Mouse (Mus musculus): ENCODE measurements around the gene Ccl17. TPM values are rescaled to one million over a fixed set of nuclear protein-coding genes. Genes with fewer than 3 reads are reported as not detected.
"Not testable (repeated sequence)": the region's sequence is repeated elsewhere in the genome, so short reads cannot be mapped to it uniquely, and the experiment has no call there.

The Ccl17 gene
- polyA plus RNA-seq, 1 experiment: 2.2 TPM

DNA sequence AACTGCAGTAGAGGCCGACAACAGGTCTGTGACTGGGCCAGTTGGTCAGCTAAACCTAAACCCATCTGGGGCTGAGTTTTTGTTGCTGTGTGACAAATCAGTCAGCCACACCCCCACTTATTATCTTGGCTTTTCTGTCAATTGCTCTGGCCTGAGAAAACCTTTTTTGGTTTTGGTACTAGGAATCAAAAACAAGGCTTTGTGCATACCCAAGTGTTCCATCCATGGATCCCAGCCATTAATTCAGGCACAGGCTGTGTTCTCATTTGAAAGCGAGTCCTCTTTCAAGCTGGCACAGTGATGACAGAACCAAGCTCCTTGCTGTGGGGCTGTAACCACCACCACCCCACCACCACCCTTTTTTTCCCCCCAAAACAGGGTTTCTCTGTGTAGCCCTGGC lies 11.1 kb downstream of the Ccl17 start:
- DNase-seq (ENCODE audit: extremely low spot score in 1 of 2, low spot score in 1 of 2): no peak

- DNase-seq (ENCODE audit: extremely low spot score in 1 of 2, low spot score in 1 of 2): peak in 1 of 2 experiments; percentile 74
These were observed 12.6 kb downstream of the Ccl17 start for GRCm38 (mm10) chr8:94822637-94823560.

GRCm38 (mm10) chr8:94825170-94825569 lies 14.9 kb downstream of the Ccl17 start:
- no peak for DNase-seq (ENCODE audit: extremely low spot score in 1 of 2, low spot score in 1 of 2)

DNA sequence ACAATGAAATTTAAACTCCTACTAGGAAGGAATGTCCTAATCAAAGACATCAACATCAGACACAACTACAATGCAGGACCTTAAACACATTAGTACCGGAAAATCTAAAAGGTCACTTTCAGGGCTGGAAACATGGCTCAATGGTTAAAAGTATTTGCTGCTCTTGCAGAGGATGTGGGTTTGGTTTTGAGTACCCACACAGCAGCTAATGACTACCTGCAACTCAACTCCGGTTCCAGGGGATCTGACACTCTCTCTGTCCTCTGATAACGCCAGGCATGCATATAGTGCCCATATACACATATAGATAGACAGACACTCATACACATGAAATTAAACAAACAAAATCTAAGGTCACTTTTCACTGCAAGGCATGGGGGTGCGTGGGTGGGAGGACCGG lies 16.0 kb downstream of the Ccl17 start:
- no peak for DNase-seq (ENCODE audit: extremely low spot score in 1 of 2, low spot score in 1 of 2)

- DNase-seq (ENCODE audit: extremely low spot score in 1 of 2, low spot score in 1 of 2): no peak
These were observed 18.0 kb downstream of the Ccl17 start for GRCm38 (mm10) chr8:94828284-94828683.

- not testable (repeated sequence) for DNase-seq (ENCODE audit: extremely low spot score in 1 of 2, low spot score in 1 of 2)
These were observed 23.7 kb downstream of the Ccl17 start for GRCm38 (mm10) chr8:94833901-94834405.

DNA sequence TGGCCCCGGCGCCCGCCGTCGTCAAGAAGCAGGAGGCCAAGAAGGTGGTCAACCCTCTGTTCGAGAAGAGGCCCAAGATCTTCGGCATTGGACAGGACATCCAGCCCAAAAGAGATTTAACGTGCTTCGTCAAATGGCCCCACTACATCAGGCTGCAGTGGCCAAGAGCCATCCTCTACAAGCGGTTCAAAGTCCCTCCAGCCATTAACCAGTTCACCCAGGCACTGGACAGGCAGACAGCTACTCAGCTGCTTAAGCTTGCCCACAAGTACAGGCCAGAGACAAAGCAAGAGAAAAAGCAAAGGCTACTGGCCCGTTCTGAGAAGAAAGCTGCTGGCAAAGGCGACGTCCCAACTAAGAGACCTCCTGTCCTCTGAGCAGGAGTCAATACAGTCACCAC lies 25.5 kb downstream of the Ccl17 start:
- DNase-seq (ENCODE audit: extremely low spot score in 1 of 2, low spot score in 1 of 2): not testable (repeated sequence)

GRCm38 (mm10) chr8:94836456-94837240 lies 26.4 kb downstream of the Ccl17 start:
- no peak for DNase-seq (ENCODE audit: extremely low spot score in 1 of 2, low spot score in 1 of 2)

DNA sequence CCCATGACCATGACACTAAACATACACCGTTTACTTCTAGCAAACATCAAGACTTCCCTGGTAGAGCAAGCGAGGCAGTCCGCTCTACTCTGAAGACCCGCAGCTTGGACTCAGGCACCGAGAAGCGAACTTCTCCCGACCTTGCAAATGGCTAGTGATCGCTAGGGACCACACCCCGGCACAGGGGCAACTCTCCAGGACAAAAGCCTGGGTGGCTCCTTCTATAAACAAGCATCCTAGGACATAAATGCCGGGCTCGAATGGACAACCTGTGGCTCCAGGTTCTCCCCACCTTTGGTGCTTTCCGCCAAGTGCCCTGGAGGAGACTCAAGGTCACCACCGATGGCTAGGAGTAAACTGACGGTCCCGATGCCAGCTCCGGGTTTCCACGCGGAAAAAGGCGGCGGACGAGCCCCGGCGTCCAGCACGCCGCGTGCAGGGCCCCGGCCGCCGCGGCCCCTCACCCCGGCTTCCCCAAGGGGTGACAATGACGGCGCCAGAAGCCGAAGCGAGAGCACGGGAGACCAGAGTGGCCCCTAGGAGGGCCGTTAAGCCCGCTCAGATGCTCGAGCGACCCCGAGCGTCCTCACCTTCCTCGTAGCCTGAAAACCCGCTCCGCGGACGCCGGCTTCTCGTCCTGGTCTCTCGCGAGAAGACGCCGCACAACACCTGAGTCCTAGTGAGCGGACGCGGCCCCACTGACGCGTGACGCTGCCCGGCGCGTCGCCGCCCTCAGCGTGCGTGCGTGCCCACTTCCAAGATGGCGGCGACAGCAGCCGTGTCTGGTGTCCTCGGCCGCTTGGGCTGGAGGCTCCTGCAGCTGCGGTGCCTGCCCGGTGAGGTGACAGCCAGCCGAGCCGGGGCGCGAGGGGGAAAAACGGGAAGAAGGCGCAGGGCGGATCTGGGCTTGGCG lies 27.7 kb downstream of the Ccl17 start, which contains the start of the genes Coq9 and Ciapin1:
Gene Coq9 (plus strand): TSS at position 660 of the 913 bp plus-strand sequence.
Gene Ciapin1 (minus strand): TSS at position 697 of the 913 bp plus-strand sequence.
- DNase-seq (ENCODE audit: extremely low spot score in 1 of 2, low spot score in 1 of 2): peak; percentile 90 to 94

GRCm38 (mm10) chr8:94838600-94838999 lies 28.3 kb downstream of the Ccl17 start:
- peak; percentile 44 to 78 for DNase-seq (ENCODE audit: extremely low spot score in 1 of 2, low spot score in 1 of 2)

DNA sequence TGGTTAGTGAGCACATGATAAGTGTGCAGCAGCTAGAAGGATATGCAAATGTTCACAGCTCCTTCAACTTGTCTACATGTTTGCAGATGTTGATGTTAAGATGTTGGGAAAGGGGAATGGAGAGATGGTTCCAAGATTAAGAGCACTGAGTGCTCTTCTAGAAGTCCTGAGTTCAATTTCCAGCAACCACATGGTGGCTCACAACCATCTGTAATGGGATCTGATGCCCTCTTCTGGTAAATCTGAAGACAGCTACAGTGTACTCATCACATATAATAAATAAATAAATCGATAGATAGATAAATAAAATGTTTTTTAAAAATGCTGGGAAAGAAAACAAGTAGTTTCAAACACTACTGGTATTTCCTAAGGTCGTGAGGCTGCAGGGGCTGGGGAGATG lies 30.9 kb downstream of the Ccl17 start:
- DNase-seq (ENCODE audit: extremely low spot score in 1 of 2, low spot score in 1 of 2): no peak

GRCm38 (mm10) chr8:94850049-94850448 lies 39.8 kb downstream of the Ccl17 start:
- DNase-seq (ENCODE audit: extremely low spot score in 1 of 2, low spot score in 1 of 2): no peak

DNA sequence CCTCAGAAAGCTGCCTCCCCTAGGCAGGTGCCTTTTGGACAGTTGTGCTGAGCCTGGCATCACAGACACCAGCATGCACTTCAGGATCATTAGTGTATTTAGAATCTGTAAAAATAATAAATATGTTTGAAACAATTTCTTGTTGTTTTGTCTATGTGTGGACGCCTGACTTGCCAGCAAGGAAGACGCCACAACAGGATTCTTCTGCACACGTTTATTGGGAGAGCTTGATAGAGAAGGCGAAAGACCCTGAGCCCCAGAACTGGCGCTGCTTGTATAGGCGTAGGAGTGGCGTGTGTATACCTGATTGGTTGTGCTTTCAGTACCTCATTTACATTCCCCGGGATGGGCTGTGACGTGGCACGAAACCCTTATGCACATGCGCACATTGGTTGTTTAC lies 44.5 kb downstream of the Ccl17 start:
- DNase-seq (ENCODE audit: extremely low spot score in 1 of 2, low spot score in 1 of 2): not testable (repeated sequence)

DNA sequence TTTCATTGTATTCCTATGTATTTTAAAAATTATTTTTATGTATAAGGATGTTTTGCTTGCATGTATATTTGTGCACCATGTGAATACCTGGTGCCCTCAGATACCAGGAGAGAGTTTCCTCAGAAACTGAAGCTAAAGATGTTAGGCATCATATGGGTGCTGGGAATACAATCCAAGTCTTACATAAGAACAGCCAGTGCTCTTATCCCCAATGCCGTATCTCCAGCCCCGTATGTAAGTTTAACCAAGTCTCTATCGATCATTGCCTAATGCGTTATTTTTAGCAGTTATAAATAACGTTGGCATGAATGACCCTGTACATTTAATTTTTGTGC lies 46.7 kb downstream of the Ccl17 start:
- no peak for DNase-seq (ENCODE audit: extremely low spot score in 1 of 2, low spot score in 1 of 2)

DNA sequence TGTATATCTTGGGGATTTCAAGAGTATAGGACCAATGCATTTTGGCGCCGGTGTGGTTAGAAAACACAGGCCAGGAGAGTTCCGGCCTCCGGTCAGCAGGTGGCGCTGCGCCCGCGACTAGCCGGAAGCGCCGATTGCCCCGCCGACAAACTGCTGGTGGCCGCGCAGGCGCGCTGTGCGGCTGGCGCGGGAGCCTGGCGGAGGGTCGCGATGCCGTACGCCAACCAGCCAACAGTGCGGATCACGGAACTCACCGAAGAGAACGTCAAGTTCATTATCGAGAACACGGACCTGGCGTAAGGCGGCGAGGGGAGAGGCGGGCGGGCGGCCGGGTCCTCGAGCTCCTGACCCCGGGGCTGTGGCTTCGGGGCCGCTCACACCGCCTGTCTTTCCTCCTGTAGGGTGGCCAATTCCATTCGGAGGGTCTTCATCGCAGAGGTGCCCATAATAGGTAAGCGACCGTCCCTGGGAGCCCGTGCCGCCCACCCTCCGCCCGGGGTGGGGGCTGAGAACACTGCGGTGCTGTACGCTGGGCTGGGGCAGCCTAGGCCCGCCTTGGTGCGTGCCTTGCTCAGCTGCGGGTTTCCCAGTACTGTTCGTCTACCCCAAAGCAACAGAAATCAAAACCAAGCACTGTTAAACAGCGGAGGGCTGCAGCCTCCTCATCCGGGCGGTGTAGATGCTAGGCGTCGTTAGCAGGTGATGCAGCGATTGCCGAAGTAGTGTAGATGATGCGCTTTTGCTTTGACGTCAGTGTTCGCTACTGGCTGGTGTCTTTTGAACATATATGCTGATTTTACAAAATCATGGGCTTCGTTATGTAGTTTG lies 47.3 kb downstream of the Ccl17 start, which contains the start of gene Polr2c:
Gene Polr2c (plus strand): TSS at position 105 of the 828 bp plus-strand sequence.
- peak; percentile 79 to 96 for DNase-seq (ENCODE audit: extremely low spot score in 1 of 2, low spot score in 1 of 2)

GRCm38 (mm10) chr8:94861352-94861910 lies 51.2 kb downstream of the Ccl17 start:
- DNase-seq (ENCODE audit: extremely low spot score in 1 of 2, low spot score in 1 of 2): peak in 1 of 2 experiments; percentile 70
